Mouse (Mus musculus) liver, postnatal 0 days (tissue): Measurements from ENCODE around the gene Atp7b. TPM values are rescaled to one million over a fixed set of nuclear protein-coding genes. Genes with fewer than 3 reads are reported as not detected.

Source experiments
- ATAC-seq: fragments of 200-750 bp; cut with Nextera tagmentation; 2 replicates; pipeline ENCODE4 v1.8.0; 2017; ENCODE audit warnings: mild to moderate bottlenecking, moderate library complexity
- DNase-seq: peaks from one replicate; pipeline ENCODE4 v3.0.0-alpha.2; 2016
- H3K27ac ChIP-seq: fragments of 300-500 bp; sonication (generic); 2 replicates; pipeline ENCODE4 v1.5.1; 2014; ENCODE audit warnings: antibody characterized with exemption, moderate library complexity, mild to moderate bottlenecking, low read depth
- H3K27me3 ChIP-seq: fragments of 300-500 bp; sonication (generic); 2 replicates; pipeline ENCODE4 v1.6.1; 2014; ENCODE audit warnings: low read length, control low read depth, mixed read lengths; ENCODE audit not compliant: insufficient read depth
- H3K36me3 ChIP-seq: fragments of 300-500 bp; sonication (generic); replicated peaks from 2 replicates; pipeline ENCODE4 v1.6.1; 2014; ENCODE audit warnings: mild to moderate bottlenecking, control low read depth, low read length, moderate library complexity, mixed read lengths; ENCODE audit not compliant: insufficient read depth
- H3K4me1 ChIP-seq: fragments of 300-500 bp; sonication (generic); 2 replicates; pipeline ENCODE4 v1.6.1; 2014; ENCODE audit warnings: antibody characterized with exemption, mild to moderate bottlenecking, control low read depth; ENCODE audit not compliant: insufficient read depth
- H3K4me2 ChIP-seq: fragments of 300-500 bp; sonication (generic); 2 replicates; pipeline ENCODE4 v1.6.1; 2014; ENCODE audit warnings: low read depth, mild to moderate bottlenecking, low read length, moderate library complexity, mixed read lengths
- H3K4me3 ChIP-seq: fragments of 300-500 bp; sonication (generic); 2 replicates; pipeline ENCODE4 v1.5.1; 2014; ENCODE audit warnings: low read depth, low read length
- H3K9ac ChIP-seq: fragments of 300-500 bp; sonication (generic); replicated peaks from 2 replicates; pipeline ENCODE4 v1.6.1; 2014; ENCODE audit warnings: mild to moderate bottlenecking, moderate library complexity
- H3K9me3 ChIP-seq: fragments of 300-500 bp; sonication (generic); 2 replicates; pipeline ENCODE4 v1.6.1; 2016; ENCODE audit warnings: mild to moderate bottlenecking, control low read depth, low read length, mixed read lengths
- CTCF ChIP-seq: sonication (generic); IDR thresholded peaks from 2 replicates; pipeline ENCODE4 v1.5.1; 2016; ENCODE audit warnings: antibody characterized with exemption, low read depth
- EP300 ChIP-seq: IDR thresholded peaks from 2 replicates; pipeline ENCODE4 v1.6.1; 2016; ENCODE audit warnings: antibody characterized with exemption, low read depth, mild to moderate bottlenecking
- WGBS: fragments of 180-500 bp; shearing (Covaris S2); extraction: QIAGEN DNeasy Blood & Tissue Kit; methylation state at CpG from one replicate; pipeline ENCODE4 v1.1.7; 2014; ENCODE audit not compliant: insufficient replicate concordance; 5-methylcytosine and 5-hydroxymethylcytosine counted together
- polyA plus RNA-seq: library from polyadenylated mRNA; unstranded; fragments of >200 nt; fragmentation: Nextera tagmentation; extraction: Ambion mirVana; gene quantifications from 2 replicates; pipeline ENCODE4 v1.2.1, GENCODE M21; 2015

Gene Atp7b
- polyA plus RNA-seq, 1 experiment from 2014 or later, result 5.7 TPM

GRCm38 (mm10) chr8:22017731-22018130 is 42.4 kb downstream of the Atp7b start:
- H3K36me3 ChIP-seq, result peaks cover 8% of the 10 kb centered on the region

DNA sequence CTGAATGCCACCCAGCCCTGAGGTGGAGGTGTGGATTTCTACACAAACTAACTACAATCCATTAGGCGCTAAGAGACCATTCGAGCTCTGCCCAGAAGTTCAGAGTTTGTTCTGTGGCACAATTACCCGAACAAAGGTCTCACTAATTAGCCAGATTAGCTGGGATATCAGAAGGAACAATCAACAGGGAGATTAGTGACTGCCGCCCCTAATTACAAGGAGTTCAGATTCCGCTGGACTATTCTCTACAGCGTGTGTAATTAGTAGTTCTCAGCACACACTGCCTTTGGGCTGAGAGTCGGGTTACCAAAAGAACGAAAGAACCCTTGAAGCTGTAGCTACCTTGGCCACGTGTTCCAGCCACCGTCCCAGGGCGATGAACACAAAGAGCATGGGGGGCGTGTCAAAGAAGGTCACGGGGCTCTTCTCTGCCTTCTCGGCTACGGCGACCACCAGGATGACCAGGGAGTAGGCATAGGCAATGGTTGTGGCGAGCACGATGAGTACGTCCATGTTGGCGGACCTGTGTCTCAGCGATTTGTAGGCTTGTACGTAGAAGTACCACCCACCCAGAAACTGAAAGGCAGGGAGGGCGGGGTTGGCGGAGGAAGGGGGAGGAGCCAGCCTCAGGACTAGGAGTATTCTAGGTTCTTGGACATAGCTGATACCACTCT is 46.9 kb downstream of the Atp7b start:
- Histone ChIP-seq H3K9me3 (no peaks in the 10 kb centered on the region), H3K27ac (no peak overlapping the region), H3K4me2 (no peak overlapping the region), H3K27me3 (no peaks in the 10 kb centered on the region), H3K4me3 (no peak overlapping the region), H3K9ac (no peak overlapping the region), H3K4me1 (no peaks in the 10 kb centered on the region), H3K36me3 (peaks cover 8% of the 10 kb centered on the region)
- WGBS, result 81% methylated on average over 24 of the region's 24 CpGs
- DNase-seq (no peak), ATAC-seq (no peak)
- no peak for TF ChIP-seq EP300
- TF ChIP-seq CTCF, result no peak

More at GRCm38 (mm10) chr8:22017731-22018130, 42.4 kb downstream of the Atp7b start:
- no peak for TF ChIP-seq EP300
- TF ChIP-seq CTCF, result no peak
- Histone ChIP-seq H3K4me1 (no peaks in the 10 kb centered on the region), H3K4me3 (no peak overlapping the region), H3K9me3 (no peaks in the 10 kb centered on the region), H3K4me2 (no peak overlapping the region), H3K9ac (no peak overlapping the region), H3K27ac (no peak overlapping the region), H3K27me3 (no peaks in the 10 kb centered on the region)
- 83% methylated on average over 7 of the region's 7 CpGs for WGBS
- no peak for DNase-seq
- ATAC-seq, result no peak

GRCm38 (mm10) chr8:22009403-22009802 is 50.7 kb downstream of the Atp7b start:
- Histone ChIP-seq H3K4me3 (no peak overlapping the region), H3K36me3 (peaks cover 7% of the 10 kb centered on the region), H3K27ac (no peak overlapping the region), H3K4me2 (no peak overlapping the region), H3K9ac (no peak overlapping the region), H3K9me3 (no peaks in the 10 kb centered on the region), H3K27me3 (no peaks in the 10 kb centered on the region), H3K4me1 (no peaks in the 10 kb centered on the region)
- 68% methylated on average over 3 of the region's 3 CpGs for WGBS
- TF ChIP-seq CTCF (no peak), EP300 (no peak)
- DNase-seq (no peak), ATAC-seq (no peak)

- TF ChIP-seq EP300 (no peak), CTCF (no peak)
- Histone ChIP-seq H3K27me3 (no peaks in the 10 kb centered on the region), H3K9me3 (no peaks in the 10 kb centered on the region), H3K27ac (no peak overlapping the region), H3K4me2 (no peak overlapping the region), H3K4me1 (no peaks in the 10 kb centered on the region), H3K4me3 (no peak overlapping the region), H3K9ac (no peak overlapping the region), H3K36me3 (peaks cover 10% of the 10 kb centered on the region; the same call in 1 of the 2 replicates)
- WGBS, result 74% methylated on average over 6 of the region's 6 CpGs
- DNase-seq (no peak), ATAC-seq (no peak)
Measured at GRCm38 (mm10) chr8:22006423-22006822, 53.7 kb downstream of the Atp7b start.

DNA sequence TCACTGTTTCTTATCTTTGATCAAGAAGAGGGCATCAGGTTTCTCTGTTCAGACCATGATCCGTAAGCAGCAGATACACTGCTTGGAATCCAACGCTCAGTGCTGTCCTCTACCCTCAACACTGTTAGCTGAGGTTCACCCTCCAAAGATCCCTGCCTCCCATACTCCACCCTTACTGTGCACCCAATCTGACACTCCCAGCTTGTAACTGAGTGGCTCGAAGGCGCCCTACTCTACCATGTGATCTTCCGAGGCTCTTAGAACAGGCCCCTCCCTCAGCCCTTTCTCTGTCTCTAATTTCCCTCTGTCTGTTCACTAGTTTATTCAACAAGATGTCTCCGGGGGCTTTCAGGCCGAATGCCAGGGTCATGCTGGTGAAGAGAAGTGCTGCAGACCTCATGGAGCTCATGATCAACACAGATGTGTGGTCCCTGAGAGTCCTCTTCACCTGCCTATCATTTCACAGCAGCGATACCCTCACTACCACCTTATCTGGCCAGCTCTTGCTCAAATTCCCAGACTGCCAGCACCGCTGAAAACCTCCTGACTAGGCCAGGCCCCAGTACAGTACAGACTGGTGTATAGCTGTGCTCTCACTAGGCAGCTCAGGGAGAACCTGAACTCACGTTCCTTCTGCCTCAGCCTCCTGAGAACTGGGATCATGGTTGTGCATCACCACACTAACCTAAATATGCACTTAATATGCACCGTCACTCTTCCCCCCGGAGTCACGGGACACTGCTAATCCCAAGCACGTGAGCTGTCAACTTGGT is 55.2 kb downstream of the Atp7b start:
- Histone ChIP-seq H3K36me3 (peaks cover 10% of the 10 kb centered on the region; the same call in 1 of the 2 replicates), H3K9ac (no peak overlapping the region), H3K9me3 (no peaks in the 10 kb centered on the region), H3K27me3 (no peaks in the 10 kb centered on the region), H3K27ac (no peak overlapping the region), H3K4me2 (no peak overlapping the region), H3K4me1 (no peaks in the 10 kb centered on the region), H3K4me3 (no peak overlapping the region)
- WGBS, result 87% methylated on average over 14 of the region's 14 CpGs
- TF ChIP-seq CTCF (no peak), EP300 (no peak)
- no peak for ATAC-seq
- DNase-seq, result no peak

- H3K4me2 ChIP-seq, result no peak overlapping the region
- no peak for ATAC-seq
- H3K9me3 ChIP-seq, result no peaks in the 10 kb centered on the region
- no peak overlapping the region for H3K9ac ChIP-seq
- DNase-seq, result no peak
- WGBS, result 47% methylated on average over 3 of the region's 3 CpGs
- H3K27me3 ChIP-seq, result no peaks in the 10 kb centered on the region
- TF ChIP-seq CTCF, result no peak
- H3K4me1 ChIP-seq, result no peaks in the 10 kb centered on the region
- H3K4me3 ChIP-seq, result no peak overlapping the region
- H3K27ac ChIP-seq, result no peak overlapping the region
- peaks cover 28% of the 10 kb centered on the region for H3K36me3 ChIP-seq
Measured at GRCm38 (mm10) chr8:21995181-21995580, 64.9 kb downstream of the Atp7b start.
